Mouse (Mus musculus) erythroid progenitor cell, adult 5-6 weeks (primary cell): Measurements from ENCODE around the gene Lgi4. TPM values are rescaled to one million over a fixed set of nuclear protein-coding genes. Genes with fewer than 3 reads are reported as not detected.
A peak's percentile ranks its signal among the peaks of the same experiment; 100 is the strongest.

Source experiments
- ATAC-seq: replicated peaks from 2 replicates; pipeline ENCODE4 v1.8.0; 2016; ENCODE audit warnings: moderate number of reproducible peaks, mild to moderate bottlenecking, moderate TSS enrichment, inconsistent platforms; ENCODE audit not compliant: poor library complexity, low FRiP score, severe bottlenecking
- total RNA-seq, 2 experiments: library from RNA; stranded (forward) in 1 of 2; stranded (reverse) in 1 of 2; fragments of 150-400 nt in 1 of 2; fragments of 186-747, 209-891 nt in 1 of 2; gene quantifications; 2 replicates each; pipeline versions ENCODE4 v1.2.3 to v1.2.4; 2015 to 2017; ENCODE audit warnings: low replicate concordance in 2 of 2

Lgi4 gene
- total RNA-seq (2015; ENCODE audit: low replicate concordance) = not detected in 2 replicates
- 0.51 TPM in 1 of 2 replicates, not detected in the other for total RNA-seq (2017; ENCODE audit: low replicate concordance)

GRCm38 (mm10) chr7:31059108-31059507, at the start of gene Lgi4:
Gene Lgi4 (plus strand): TSS chr7:31059342.
- peak; percentile 75; the same call in 1 of the 2 replicates for ATAC-seq

- ATAC-seq = no peak
Measured at GRCm38 (mm10) chr7:31012971-31013370, 46.2 kb upstream of the Lgi4 start.

DNA sequence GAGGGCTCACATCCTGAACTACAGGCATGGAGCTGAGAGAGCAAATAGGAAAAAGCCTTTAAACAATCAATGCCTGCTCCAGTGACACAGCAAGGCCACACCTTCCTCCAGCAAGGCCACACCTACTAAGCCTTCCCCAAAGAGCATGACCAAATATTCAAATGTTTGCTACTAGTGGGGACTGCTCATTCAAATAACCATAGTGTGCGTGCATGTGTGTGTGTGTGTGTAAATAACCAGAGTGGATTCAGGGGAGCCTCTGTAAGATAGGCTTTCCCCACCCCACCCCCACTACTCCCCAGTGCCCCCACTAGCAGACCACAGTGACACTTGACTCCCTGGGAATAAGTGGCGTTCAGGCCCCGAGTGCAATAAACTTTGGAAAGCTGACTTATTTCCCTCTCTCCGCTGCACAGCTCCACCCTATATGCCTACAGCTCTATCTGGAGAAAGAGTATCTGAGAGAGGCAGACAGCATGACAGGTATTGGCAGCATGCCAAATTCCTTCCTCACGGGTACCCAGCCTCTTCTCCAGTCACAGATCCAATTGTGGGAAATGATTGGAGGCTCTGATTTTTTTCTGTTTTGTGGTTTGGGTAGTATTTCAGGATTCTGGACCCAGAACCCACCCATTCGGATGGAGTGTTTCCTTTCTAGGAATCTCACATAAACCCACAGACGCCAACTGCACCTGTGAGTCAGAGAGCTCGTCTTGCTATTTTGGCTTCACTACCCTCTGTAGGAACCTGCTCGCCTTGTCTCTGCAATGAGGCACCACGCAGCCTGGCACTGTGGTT, 41.8 kb upstream of the Lgi4 start:
- no peak for ATAC-seq

- no peak for ATAC-seq
Measured at GRCm38 (mm10) chr7:31028609-31029008, 30.5 kb upstream of the Lgi4 start.

DNA sequence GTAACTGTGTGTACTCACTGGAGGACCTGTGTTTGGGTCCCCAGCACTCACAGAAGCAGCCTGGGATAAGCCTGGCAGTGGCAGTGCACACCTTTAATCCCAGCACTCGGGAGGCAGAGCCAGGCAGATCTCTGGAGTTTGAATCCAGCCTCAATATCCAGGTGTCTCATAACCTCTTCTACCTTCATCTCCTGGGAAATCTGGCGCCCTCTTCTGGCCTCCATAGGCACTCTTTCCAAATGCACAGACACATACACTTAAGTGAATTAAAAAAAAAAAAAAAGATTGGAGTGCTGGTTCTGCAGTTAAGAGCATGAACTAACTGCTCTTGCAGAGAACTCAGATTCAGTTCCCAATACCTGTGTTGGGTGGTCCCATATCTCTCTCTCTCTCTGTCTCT, 28.4 kb upstream of the Lgi4 start:
- ATAC-seq = no peak

DNA sequence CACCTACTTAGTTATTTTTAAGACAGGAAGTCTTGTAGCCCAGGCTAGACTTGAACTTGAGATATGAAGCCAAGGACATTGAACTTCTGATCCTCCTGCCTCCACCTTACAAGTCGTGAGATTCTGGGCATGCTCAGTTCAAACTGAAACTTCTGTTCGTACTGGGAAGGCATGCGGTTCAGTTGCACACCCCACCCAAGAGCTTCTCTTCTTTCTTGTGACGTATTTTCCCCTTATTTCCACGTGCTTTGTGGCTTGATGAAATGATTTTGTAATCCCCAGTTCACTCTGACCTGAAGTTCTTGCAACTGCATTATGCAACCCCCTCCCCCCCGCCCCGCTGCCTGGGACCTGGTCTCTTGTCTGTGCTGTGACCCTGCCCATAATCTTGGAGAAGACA, 27.4 kb upstream of the Lgi4 start:
- ATAC-seq = no peak

GRCm38 (mm10) chr7:31033409-31034165, 25.6 kb upstream of the Lgi4 start:
- no peak for ATAC-seq

GRCm38 (mm10) chr7:31034789-31035188, 24.4 kb upstream of the Lgi4 start:
- ATAC-seq = no peak

GRCm38 (mm10) chr7:31035291-31035690, 23.9 kb upstream of the Lgi4 start:
- ATAC-seq = no peak

GRCm38 (mm10) chr7:31036917-31037316, 22.2 kb upstream of the Lgi4 start:
- no peak for ATAC-seq

DNA sequence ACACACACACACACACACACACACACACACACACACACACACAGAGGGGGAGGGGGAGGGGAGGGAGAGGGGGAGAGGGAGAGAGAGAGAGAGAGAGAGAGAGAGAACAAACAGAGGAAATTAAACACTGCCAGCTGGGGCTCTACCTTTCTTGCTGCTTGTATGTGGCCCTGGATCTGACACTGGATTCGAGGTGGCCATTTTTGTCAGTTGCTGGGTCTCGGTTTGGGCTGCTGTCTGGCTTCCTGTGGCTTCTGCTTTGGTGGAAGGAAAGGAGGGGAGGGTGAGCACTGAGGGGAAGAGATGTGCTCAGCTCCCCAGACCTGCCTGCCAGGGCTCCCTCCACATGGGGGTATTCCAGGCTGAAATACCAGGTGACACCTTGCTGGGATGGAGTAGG, 21.5 kb upstream of the Lgi4 start:
- no peak for ATAC-seq

- no peak for ATAC-seq
Measured at GRCm38 (mm10) chr7:31039011-31039410, 20.1 kb upstream of the Lgi4 start.

DNA sequence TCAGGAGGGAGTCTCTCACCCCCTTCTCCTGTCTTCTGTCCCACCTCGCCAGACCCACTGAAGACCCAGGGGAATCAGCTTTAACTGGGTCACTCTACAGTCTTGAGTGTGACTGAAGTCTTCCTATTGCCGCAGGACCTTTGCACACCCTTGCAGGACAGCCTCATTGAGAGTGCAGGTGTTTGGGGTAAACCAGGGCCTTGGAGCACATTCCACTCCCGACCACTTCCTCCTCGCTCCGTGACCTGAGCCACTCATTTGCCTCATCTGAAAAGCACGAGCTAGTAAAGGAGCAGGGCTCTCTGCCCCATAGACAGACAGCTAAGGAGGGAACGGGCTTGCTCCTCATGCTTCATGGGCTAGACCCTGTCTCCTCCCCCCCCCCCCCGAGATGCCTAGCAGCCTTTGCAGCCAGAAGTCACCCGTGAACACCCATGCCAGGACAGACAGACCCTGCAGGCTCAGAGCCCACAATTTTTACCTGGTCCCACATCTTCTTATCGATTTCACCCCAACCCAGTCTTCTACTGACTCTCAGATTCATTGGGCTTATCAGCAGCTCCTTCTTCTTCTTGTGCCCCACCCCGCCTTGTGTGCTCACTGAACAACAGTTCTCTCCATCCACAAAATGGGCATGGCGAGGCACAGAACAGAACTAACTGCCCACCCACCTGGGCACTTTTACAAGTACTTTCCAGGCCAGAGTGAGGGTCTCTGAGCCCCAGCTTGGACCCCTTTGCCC, 18.7 kb upstream of the Lgi4 start:
- ATAC-seq = no peak

GRCm38 (mm10) chr7:31041023-31041407, 18.1 kb upstream of the Lgi4 start:
- no peak for ATAC-seq

DNA sequence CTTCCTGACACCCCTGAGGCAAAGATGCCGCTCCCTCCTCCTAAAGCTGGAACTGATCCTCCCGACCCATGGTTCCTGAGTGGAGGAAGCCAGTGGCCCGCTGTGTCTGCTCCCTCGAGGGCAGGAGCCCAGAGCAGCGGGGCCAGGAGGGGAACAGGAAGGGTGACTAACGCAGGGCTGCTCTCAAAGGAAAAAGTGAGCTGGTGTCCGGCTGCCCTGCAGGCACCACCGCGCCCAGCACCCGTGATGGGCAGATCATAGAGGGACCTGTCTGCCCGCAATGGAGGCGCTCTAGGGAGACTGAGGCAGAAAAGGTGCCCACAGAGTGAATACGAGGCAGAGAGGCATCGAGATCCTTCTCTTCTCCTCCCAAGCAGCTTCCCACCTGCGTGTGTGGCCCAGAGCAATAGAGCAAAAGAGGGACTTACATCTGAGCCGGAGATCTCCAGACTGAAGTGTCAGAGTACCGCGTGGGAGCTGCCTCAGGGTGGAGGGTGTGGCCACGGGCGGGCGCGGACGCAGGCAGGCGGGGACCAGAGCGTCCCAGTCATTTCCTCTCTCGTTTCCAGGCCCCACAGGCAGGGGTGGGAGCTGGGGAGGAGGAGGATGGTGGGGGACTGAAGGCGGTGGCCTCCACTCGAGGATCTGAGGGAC, 17.4 kb upstream of the Lgi4 start:
- ATAC-seq = no peak

GRCm38 (mm10) chr7:31042431-31042910, 16.7 kb upstream of the Lgi4 start, which contains the start of gene Fxyd5:
Gene Fxyd5 (minus strand): TSS chr7:31042481.
- ATAC-seq = no peak

- no peak for ATAC-seq
Measured at GRCm38 (mm10) chr7:31049135-31049845, 9.9 kb upstream of the Lgi4 start.

DNA sequence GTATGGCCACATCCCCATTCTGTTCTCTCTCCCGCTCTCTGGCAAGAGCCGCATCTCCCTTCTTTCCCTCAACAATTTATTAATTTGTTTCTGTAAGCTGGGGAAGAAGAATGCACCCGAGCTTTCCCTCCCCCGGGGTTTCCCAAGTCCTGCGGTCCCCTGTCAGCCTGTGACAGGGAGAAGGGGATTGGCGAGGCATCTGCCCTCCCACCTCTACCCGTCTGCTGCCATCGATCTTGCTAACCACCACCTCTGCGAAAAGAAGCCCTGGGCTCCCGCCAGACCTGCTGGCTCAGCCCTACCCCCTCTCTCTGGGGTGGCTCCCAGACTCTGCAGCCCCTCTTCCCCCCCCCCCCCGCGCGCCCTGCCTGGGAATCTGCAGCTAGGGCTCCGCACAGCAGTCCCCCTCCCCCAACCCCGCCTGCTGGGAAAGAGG, 9.3 kb upstream of the Lgi4 start:
- no peak for ATAC-seq

GRCm38 (mm10) chr7:31050487-31050886, 8.7 kb upstream of the Lgi4 start:
- no peak for ATAC-seq
